Mouse (Mus musculus): ENCODE measurements around the gene Gm20917. TPM values are rescaled to one million over a fixed set of nuclear protein-coding genes. Genes with fewer than 3 reads are reported as not detected.

The Gm20917 gene
- not detected for polyA plus RNA-seq (2014; fragmentation: Illumina TruSeq; extraction: RNeasy Lipid Tissue Mini Kit (QIAGEN cat#74804); ENCODE audit: low read depth, low replicate concordance)

DNA sequence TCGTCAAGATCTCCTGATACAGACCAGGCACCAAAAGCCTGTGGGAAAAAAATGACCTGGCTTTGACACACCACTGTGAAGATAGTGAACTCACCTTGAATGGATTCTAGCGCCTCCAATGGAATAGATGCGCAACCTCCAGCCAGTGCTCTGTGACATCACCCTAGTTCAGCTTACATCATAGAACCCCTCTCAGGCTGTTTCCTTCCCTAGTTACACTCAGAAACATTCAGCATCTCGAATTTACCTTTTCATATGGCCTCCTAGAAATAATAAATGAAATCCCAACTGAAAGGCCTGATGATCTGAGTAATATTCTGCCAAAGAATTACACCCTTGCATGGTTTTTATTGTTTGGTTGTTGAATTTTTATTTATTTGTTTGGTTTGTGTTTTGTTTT is at the start of gene Gm20917:
Gene Gm20917 (minus strand): TSS at position 101 of the 400 bp plus-strand sequence.

Other genes starting within 250 kb of the Gm20917 start
- not detected for gene Gm20916, start 168.4 kb upstream of the Gm20917 start, polyA plus RNA-seq (2014; fragmentation: Illumina TruSeq; extraction: RNeasy Lipid Tissue Mini Kit (QIAGEN cat#74804); ENCODE audit: low read depth, low replicate concordance)